Mouse (Mus musculus): Measurements from ENCODE around the gene Gm42742.

GRCm38 (mm10) chr7:127019306-127019960 lies 1.5 kb downstream of the Gm42742 start:
- TF ChIP-seq CTCF (IDR thresholded peaks at IDR 0.05; ENCODE audit: borderline replicate concordance, control insufficient read depth, extremely low read depth, insufficient read depth, low read length, poor library complexity) (no peak), POLR2A (IDR thresholded peaks at IDR 0.05; ENCODE audit: control insufficient read depth, extremely low read depth, insufficient read depth, low read length, poor library complexity) (no peak)

Data from thymus, adult 2 months (tissue).